Mouse (Mus musculus): Measurements from ENCODE around the gene Opcml.

GRCm38 (mm10) chr9:28535006-28535405 is 744.4 kb downstream of the Opcml start:
- TF ChIP-seq MAX (IDR thresholded peaks at IDR 0.05) (no peak), CTCF (IDR thresholded peaks at IDR 0.05; ENCODE audit: control insufficient read depth, insufficient read depth, insufficient read length) (no peak)
